ENCODE assay signal across 8 mouse cellular contexts in the genomic region with DNA sequence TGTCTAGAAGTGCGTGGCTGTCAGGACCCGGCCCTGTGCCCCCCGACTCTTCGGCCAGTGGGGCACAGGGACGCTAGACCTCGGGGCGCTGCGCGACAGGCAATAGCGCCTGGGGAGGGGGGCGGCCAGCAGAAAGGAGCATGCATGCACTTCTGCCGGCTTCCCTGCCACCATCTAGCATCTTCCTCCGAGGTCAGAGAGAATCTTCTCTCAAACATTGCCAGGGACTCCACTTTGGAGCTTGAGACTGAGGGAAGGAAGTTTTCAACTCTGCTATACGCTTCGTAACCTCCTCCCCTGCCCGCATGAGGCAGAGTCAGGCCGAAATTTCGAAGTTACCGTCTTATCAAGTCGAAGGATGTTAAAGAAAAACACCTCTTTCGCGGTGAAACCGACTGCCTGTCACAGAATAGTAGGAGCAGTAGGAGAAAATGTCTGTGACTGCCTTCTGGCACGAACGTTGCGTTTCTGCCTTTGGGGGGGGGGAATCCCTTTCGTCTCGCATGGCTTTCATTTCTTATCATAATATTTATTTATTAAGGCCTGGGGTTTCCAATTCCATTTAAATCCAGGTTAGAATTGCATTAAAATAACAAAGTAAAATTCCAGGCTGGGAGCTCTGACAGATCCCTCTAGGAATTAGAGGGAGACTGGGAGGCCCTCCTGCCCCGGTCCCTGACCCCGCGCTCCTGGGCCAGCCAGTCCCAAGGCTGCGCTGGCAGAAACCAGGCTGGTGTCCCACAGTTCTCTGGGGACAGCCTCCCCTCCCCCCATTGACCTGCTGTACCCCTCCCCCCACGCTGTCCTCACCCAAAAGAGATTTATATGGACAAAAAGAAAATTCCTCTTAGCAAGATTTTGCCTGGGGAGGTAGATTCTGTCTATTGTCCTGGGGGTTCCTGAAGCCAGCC. TPM values are rescaled to one million over a fixed set of nuclear protein-coding genes. Genes with fewer than 3 reads are reported as not detected.
DNase-seq lines count a peak whose midpoint lies in the region; ATAC-seq and TF ChIP-seq lines count a peak whose summit lies in the region.

No protein-coding gene starts in this region.

- no peaks in the 10 kb centered on the region for H3K36me3 ChIP-seq in kidney, embryonic 16.5 days (ENCODE audit: insufficient read depth, low read length)
- no peaks in the 10 kb centered on the region for H3K36me3 ChIP-seq in hindbrain, embryonic 15.5 days
- H3K36me3 ChIP-seq in myocyte (ENCODE audit: control insufficient read depth, insufficient read depth): no peaks in the 10 kb centered on the region

- no peak for DNase-seq in kidney, postnatal 25 days
- DNase-seq in thymus, postnatal 10 days (ENCODE audit: low spot score in 2 of 2): no peak
- no peak for DNase-seq in right cerebral cortex, postnatal 10 days (ENCODE audit: low spot score in 2 of 2)
- DNase-seq in right cerebral cortex, postnatal 14 days: no peak

- H3K27ac ChIP-seq in kidney, embryonic 16.5 days (ENCODE audit: low read length): peak overlapping the region; percentile 76
- no peak overlapping the region for H3K27ac ChIP-seq in brown adipose tissue, adult 24 weeks (replicated peaks; ENCODE audit: low read depth, low read length)
- peak overlapping the region; percentile 85 for H3K27ac ChIP-seq in hindbrain, embryonic 15.5 days (replicated peaks)

- H3K9ac ChIP-seq in kidney, embryonic 16.5 days (replicated peaks; ENCODE audit: low read length): peak overlapping the region; percentile 81
- peak overlapping the region; percentile 76 for H3K9ac ChIP-seq in hindbrain, embryonic 15.5 days

- peaks cover 2% of the 10 kb centered on the region; the same call in 1 of the 2 replicates for H3K27me3 ChIP-seq in kidney, embryonic 16.5 days (ENCODE audit: insufficient read depth, low read length)
- H3K27me3 ChIP-seq in hindbrain, embryonic 15.5 days: no peaks in the 10 kb centered on the region
- peaks cover 94% of the 10 kb centered on the region for H3K27me3 ChIP-seq in myocyte (ENCODE audit: control insufficient read depth, insufficient read depth, insufficient read length)

- peaks cover 68% of the 10 kb centered on the region for H3K4me1 ChIP-seq in kidney, embryonic 16.5 days (ENCODE audit: insufficient read depth, low read length)
- no peaks in the 10 kb centered on the region; the same call in 1 of the 2 replicates for H3K4me1 ChIP-seq in brown adipose tissue, adult 24 weeks (ENCODE audit: control insufficient read depth, insufficient read depth, insufficient read length, low read length)
- peaks cover 65% of the 10 kb centered on the region for H3K4me1 ChIP-seq in hindbrain, embryonic 15.5 days (replicated peaks)

- H3K4me2 ChIP-seq in kidney, embryonic 16.5 days (replicated peaks; ENCODE audit: low read depth, low read length): peak overlapping the region; percentile 80
- peak overlapping the region; percentile 93 for H3K4me2 ChIP-seq in hindbrain, embryonic 15.5 days
- H3K4me2 ChIP-seq in myocyte (ENCODE audit: low read depth): peak overlapping the region; percentile 50

- H3K4me3 ChIP-seq in kidney, embryonic 16.5 days (ENCODE audit: low read length): peak overlapping the region; percentile 60
- H3K4me3 ChIP-seq in brown adipose tissue, adult 24 weeks (ENCODE audit: insufficient read depth, low read depth, low read length): peak overlapping the region; percentile 30
- H3K4me3 ChIP-seq in hindbrain, embryonic 15.5 days: peak overlapping the region; percentile 82
- no peak overlapping the region for H3K4me3 ChIP-seq in myocyte

- no peaks in the 10 kb centered on the region for H3K79me2 ChIP-seq in myocyte (ENCODE audit: control insufficient read depth, insufficient read depth)

- no peak for TF ChIP-seq POLR2A in myocyte (IDR thresholded peaks at IDR 0.05; ENCODE audit: insufficient read length, low read depth)

- no peak for ATAC-seq in kidney, embryonic 16.5 days (ENCODE audit: low FRiP score, low TSS enrichment)
- ATAC-seq in hindbrain, embryonic 15.5 days (ENCODE audit: low FRiP score, low read depth): no peak

- no peak overlapping the region for H3ac ChIP-seq in myocyte (ENCODE audit: control insufficient read depth, insufficient read length)

- H3K9me3 ChIP-seq in kidney, embryonic 16.5 days (ENCODE audit: low read length): no peaks in the 10 kb centered on the region
- no peaks in the 10 kb centered on the region for H3K9me3 ChIP-seq in hindbrain, embryonic 15.5 days

- under 1% methylated on average over 33 of the region's 33 CpGs for WGBS in kidney, embryonic 16.5 days
- 1% methylated on average over 33 of the region's 33 CpGs for WGBS in hindbrain, embryonic 15.5 days

TF ChIP-seq in myocyte, 11 proteins besides CTCF, POLR2A, EP300 and RAD21:
- no peak for TF ChIP-seq TCF12 (IDR thresholded peaks at IDR 0.05; ENCODE audit: insufficient read depth, poor library complexity, severe bottlenecking)
- no peak for TF ChIP-seq CEBPB (IDR thresholded peaks at IDR 0.05; ENCODE audit: insufficient read depth, poor library complexity, severe bottlenecking)
- no peak for TF ChIP-seq POLR2AphosphoS2 (IDR thresholded peaks at IDR 0.05; ENCODE audit: insufficient read length, low read depth)
- TF ChIP-seq MYOG (IDR thresholded peaks at IDR 0.05; ENCODE audit: control insufficient read depth in 1 of 3, insufficient read depth in 1 of 3, insufficient read length in 2 of 3, low read depth in 2 of 3): no peak
- TF ChIP-seq MYOD1 (IDR thresholded peaks at IDR 0.05; ENCODE audit: control insufficient read depth in 1 of 3, insufficient read length in 2 of 3, low read depth in 2 of 3): no peak
- no peak for TF ChIP-seq USF1 (IDR thresholded peaks at IDR 0.05; ENCODE audit: low read depth)
- TF ChIP-seq SRF (IDR thresholded peaks at IDR 0.05; ENCODE audit: control insufficient read depth, insufficient read length, low read depth): no peak
- TF ChIP-seq MAX (IDR thresholded peaks at IDR 0.05; ENCODE audit: low read depth): no peak
- no peak for TF ChIP-seq TCF3 (IDR thresholded peaks at IDR 0.05; ENCODE audit: insufficient read length, low read depth)
- no peak for TF ChIP-seq REST (IDR thresholded peaks at IDR 0.05; ENCODE audit: insufficient read depth, insufficient read length)
- TF ChIP-seq E2F4 (IDR thresholded peaks at IDR 0.05; ENCODE audit: insufficient read depth): no peak

RNA-seq across cellular contexts. Expression of a gene that starts 1.0 kb away (rescaled TPM):
- polyA plus RNA-seq in kidney, embryonic 16.5 days (2015; fragmentation: Nextera tagmentation; extraction: Ambion mirVana): 18.6 and 19.9 TPM in 2 replicates
- not detected in 2 replicates for polyA plus RNA-seq in brown adipose tissue, adult 24 weeks (2012; ENCODE audit: insufficient read depth, insufficient read length, missing spikeins)
- polyA plus RNA-seq in hindbrain, embryonic 15.5 days (2015; fragmentation: Nextera tagmentation; extraction: Ambion mirVana): 3.7 and 4.4 TPM in 2 replicates
- 0.02 TPM for polyA plus RNA-seq in myocyte (2012; fragmentation: generic; extraction: Trizol)

RNA-seq across cellular contexts. Expression of a gene that starts 34.0 kb away (rescaled TPM):
- 38.2 and 40.4 TPM in 2 replicates for polyA plus RNA-seq in kidney, embryonic 16.5 days (2015; fragmentation: Nextera tagmentation; extraction: Ambion mirVana)
- polyA plus RNA-seq in brown adipose tissue, adult 24 weeks (2012; ENCODE audit: insufficient read depth, insufficient read length, missing spikeins): 6.1 and 12.0 TPM in 2 replicates
- polyA plus RNA-seq in hindbrain, embryonic 15.5 days (2015; fragmentation: Nextera tagmentation; extraction: Ambion mirVana): 48.1 and 53.1 TPM in 2 replicates
- polyA plus RNA-seq in myocyte (2012; fragmentation: generic; extraction: Trizol): 32.8 TPM
